Mouse (Mus musculus): ENCODE data around the gene Exosc6. TPM values are rescaled to one million over a fixed set of nuclear protein-coding genes. Genes with fewer than 3 reads are reported as not detected.

The Exosc6 gene
- polyA plus RNA-seq, 1 experiment: not detected

DNA sequence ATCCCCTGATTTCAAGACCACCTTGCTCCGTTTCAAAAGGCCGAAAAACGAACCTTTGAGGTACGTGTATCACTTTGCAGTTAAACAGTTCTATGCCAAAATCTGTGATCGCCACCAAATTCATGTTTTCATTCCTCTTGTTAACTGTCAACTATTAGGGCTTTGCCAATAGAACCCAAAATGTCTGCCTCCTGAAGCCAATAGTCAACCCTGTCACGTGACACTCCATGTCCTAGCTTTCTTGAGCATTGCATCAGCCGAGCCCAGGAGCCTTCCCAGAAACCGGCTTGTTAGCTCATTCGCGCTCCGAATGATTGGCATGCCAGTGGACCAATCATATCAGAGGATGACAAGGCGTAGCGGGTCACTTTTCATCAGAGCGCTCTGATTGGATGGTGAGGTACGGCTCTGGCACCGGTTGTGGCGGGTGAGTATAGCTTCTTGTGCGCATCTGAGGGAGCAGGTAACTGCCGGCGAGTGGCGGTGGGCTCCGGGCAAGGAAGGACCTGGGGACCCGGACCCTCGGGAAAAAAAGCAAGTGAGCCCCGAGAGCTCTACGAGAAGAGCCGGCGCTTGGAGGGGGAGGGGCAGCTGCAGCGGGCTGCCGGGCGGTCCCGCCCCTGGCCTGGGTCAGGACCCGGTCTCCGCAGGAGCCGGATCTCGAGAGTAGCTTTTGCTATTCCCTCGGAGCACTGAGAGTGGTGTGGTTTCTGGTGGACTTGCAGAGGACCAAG lies 22.5 kb upstream of the Exosc6 start:
- peak; percentile 24; the same call in 1 of the 2 replicates for TF ChIP-seq POLR2A (IDR thresholded peaks at IDR 0.05; ENCODE audit: borderline replicate concordance, control insufficient read depth, low read depth, low read length)
- no peak for TF ChIP-seq CTCF (IDR thresholded peaks at IDR 0.05; ENCODE audit: control insufficient read depth, insufficient read depth, low read length)
- Histone ChIP-seq H3K4me3 (replicated peaks; ENCODE audit: control insufficient read depth, low read depth, low read length) (peak overlapping the region; percentile 96), H3K4me1 (ENCODE audit: control insufficient read depth, insufficient read depth, low read length) (no peaks in the 10 kb centered on the region; the same call in 1 of the 2 replicates), H3K27ac (ENCODE audit: control insufficient read depth, insufficient read depth, low read depth, low read length, poor library complexity) (peak overlapping the region; percentile 65)
- WGBS: 11% methylated on average over 37 of the region's 37 CpGs

DNA sequence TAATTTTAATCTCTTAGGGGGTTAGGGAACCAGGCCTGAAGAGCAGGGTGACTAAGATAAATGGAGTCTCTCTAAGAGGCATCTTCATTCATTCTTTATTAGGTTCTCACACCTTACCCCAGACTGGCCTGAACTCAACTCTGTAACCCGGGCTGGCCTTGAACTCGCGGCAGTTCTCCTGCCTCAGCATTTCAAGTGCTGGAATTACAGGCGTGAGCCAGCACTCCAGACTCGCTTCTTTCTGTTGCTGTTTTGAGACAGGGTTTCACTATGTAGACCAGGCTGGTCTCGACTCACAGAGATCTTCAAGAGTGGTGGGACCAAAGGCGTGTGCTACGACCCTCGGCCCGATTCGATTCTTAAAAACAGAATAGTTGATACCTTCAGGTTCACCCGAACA lies 21.9 kb upstream of the Exosc6 start:
- 26% methylated on average over 12 of the region's 12 CpGs for WGBS
- Histone ChIP-seq H3K4me3 (replicated peaks; ENCODE audit: control insufficient read depth, low read depth, low read length) (peak overlapping the region; percentile 96), H3K27ac (ENCODE audit: control insufficient read depth, insufficient read depth, low read depth, low read length, poor library complexity) (peak overlapping the region; percentile 65), H3K4me1 (ENCODE audit: control insufficient read depth, insufficient read depth, low read length) (no peaks in the 10 kb centered on the region; the same call in 1 of the 2 replicates)
- no peak for TF ChIP-seq POLR2A (IDR thresholded peaks at IDR 0.05; ENCODE audit: borderline replicate concordance, control insufficient read depth, low read depth, low read length)
- no peak for TF ChIP-seq CTCF (IDR thresholded peaks at IDR 0.05; ENCODE audit: control insufficient read depth, insufficient read depth, low read length)

- WGBS: 92% methylated on average over 15 of the region's 15 CpGs
- Histone ChIP-seq H3K4me3 (replicated peaks; ENCODE audit: control insufficient read depth, low read depth, low read length) (no peak overlapping the region), H3K27ac (ENCODE audit: control insufficient read depth, insufficient read depth, low read depth, low read length, poor library complexity) (no peak overlapping the region), H3K4me1 (ENCODE audit: control insufficient read depth, insufficient read depth, low read length) (no peaks in the 10 kb centered on the region; the same call in 1 of the 2 replicates)
- TF ChIP-seq POLR2A (IDR thresholded peaks at IDR 0.05; ENCODE audit: borderline replicate concordance, control insufficient read depth, low read depth, low read length) (no peak), CTCF (IDR thresholded peaks at IDR 0.05; ENCODE audit: control insufficient read depth, insufficient read depth, low read length) (no peak)
Observed at GRCm38 (mm10) chr8:111036591-111036990, 19.5 kb upstream of the Exosc6 start.

DNA sequence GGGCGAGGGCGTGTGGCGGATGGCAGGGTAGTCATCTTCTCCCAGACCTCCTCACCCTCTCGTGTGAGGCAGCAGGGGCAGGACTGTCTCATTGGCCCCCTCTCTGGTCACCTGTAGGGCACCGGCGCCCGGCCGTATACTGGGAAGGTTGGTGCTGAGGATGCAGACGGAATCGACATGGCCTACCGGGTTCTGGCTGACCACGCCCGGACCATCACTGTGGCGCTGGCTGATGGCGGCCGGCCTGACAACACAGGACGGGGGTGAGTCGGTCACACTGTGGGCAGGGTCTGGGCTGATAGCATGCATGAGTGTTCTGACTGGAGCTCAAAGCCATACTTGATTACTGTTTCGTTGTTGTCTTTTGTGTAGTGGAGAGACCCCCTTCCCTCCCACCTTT lies 13.6 kb upstream of the Exosc6 start:
- H3K4me3 ChIP-seq (replicated peaks; ENCODE audit: control insufficient read depth, low read depth, low read length): no peak overlapping the region
- 95% methylated on average over 19 of the region's 19 CpGs for WGBS
- no peaks in the 10 kb centered on the region for H3K4me1 ChIP-seq (ENCODE audit: control insufficient read depth, insufficient read depth, low read length)
- no peak overlapping the region for H3K27ac ChIP-seq (ENCODE audit: control insufficient read depth, insufficient read depth, low read depth, low read length, poor library complexity)
- TF ChIP-seq POLR2A (IDR thresholded peaks at IDR 0.05; ENCODE audit: borderline replicate concordance, control insufficient read depth, low read depth, low read length): no peak
- no peak for TF ChIP-seq CTCF (IDR thresholded peaks at IDR 0.05; ENCODE audit: control insufficient read depth, insufficient read depth, low read length)

DNA sequence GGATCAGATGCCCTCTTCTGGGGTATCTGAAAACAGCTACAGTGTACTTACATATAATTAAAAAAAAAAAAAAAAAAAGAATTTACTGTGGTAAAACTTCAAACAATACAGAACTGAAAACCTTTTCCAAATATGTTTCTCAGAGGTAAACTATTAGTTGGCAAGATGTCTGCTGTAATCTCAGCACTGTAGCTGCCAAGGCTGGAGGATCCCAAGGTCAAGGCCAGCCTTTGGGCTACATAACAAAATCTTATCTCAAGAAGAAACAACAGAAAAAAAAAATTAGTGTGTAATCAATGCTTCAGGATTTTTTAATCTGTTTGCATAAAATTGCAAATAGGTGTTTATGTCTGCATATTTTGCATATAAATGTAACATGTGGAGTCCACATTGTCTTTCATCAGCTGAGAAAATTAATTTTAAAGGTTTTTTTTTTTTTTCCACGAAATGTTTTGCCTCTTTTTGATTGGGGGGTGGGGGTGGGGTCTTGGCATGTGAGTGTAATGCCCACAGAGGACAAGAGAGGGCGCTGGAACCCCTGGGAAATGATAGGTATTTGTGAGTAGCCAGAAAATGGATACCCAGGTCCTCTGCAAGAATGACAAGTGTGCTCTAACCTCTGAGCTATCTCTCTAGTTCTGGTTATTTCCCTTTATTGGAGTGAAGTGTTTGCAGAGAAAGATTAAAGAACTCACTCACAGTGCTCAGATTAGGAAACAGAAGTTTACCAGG lies 12.0 kb upstream of the Exosc6 start:
- TF ChIP-seq CTCF (IDR thresholded peaks at IDR 0.05; ENCODE audit: control insufficient read depth, insufficient read depth, low read length): no peak
- TF ChIP-seq POLR2A (IDR thresholded peaks at IDR 0.05; ENCODE audit: borderline replicate concordance, control insufficient read depth, low read depth, low read length): no peak
- H3K4me3 ChIP-seq (replicated peaks; ENCODE audit: control insufficient read depth, low read depth, low read length): no peak overlapping the region
- H3K27ac ChIP-seq (ENCODE audit: control insufficient read depth, insufficient read depth, low read depth, low read length, poor library complexity): no peak overlapping the region
- 43% methylated on average over 2 of the region's 2 CpGs for WGBS
- no peaks in the 10 kb centered on the region for H3K4me1 ChIP-seq (ENCODE audit: control insufficient read depth, insufficient read depth, low read length)

DNA sequence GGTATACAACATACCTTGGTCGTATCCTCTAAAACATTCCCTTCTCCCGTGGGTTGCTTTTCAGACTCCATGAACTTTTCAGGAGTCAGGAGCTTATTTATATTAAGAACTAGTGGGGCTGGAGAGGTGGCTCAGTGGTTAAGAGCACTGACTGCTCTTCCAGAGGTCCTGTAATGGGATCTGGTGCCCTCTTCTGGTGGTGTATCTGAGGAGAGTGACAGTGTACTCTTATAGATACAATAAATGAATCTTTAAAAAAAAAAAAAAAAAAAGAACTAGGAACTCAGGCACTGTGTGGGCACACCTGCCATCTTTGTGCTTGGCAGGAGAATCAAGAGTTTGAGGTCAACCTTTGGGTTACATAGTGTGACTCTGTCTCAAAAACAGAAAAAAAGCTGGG lies 7.4 kb upstream of the Exosc6 start:
- Histone ChIP-seq H3K27ac (ENCODE audit: control insufficient read depth, insufficient read depth, low read depth, low read length, poor library complexity) (no peak overlapping the region), H3K4me1 (ENCODE audit: control insufficient read depth, insufficient read depth, low read length) (no peaks in the 10 kb centered on the region), H3K4me3 (replicated peaks; ENCODE audit: control insufficient read depth, low read depth, low read length) (no peak overlapping the region)
- TF ChIP-seq CTCF (IDR thresholded peaks at IDR 0.05; ENCODE audit: control insufficient read depth, insufficient read depth, low read length) (no peak), POLR2A (IDR thresholded peaks at IDR 0.05; ENCODE audit: borderline replicate concordance, control insufficient read depth, low read depth, low read length) (no peak)
- 92% methylated on average over 2 of the region's 2 CpGs for WGBS

- no peak overlapping the region for H3K27ac ChIP-seq (ENCODE audit: control insufficient read depth, insufficient read depth, low read depth, low read length, poor library complexity)
Observed at GRCm38 (mm10) chr8:111049106-111049505, 7.0 kb upstream of the Exosc6 start.

DNA sequence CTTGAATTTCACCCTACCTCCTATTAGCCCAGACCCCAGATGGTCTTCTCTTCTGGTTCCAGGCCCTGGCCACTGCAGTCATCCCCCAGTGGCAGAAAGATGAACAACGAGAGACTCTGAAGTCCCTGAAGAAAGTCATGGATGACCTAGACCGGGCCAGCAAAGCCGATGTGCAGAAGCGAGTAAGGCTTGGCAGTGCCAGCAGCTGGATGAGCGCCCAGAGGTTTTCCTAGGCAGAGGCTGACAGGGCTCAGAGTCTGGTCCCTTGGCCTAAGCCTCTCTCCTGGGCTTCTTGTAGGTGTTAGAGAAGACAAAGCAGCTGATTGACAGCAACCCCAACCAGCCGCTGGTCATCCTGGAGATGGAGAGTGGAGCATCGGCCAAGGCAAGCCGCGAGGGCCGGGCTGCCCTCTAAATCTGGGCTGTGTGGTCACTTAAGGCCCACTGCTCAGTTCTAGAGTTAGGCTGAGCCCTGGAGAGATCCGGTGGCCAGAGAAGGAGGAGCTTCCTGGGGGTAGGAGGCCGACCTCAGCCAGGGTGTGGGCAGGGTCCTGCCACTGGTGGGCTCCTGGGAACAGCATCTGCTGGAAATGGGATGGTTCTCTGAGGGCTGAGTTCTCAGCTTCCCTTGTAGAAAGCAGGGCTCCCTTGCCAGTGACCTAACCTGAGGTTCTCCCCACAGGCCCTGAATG lies 2.2 kb upstream of the Exosc6 start:
- no peak overlapping the region for H3K27ac ChIP-seq (ENCODE audit: control insufficient read depth, insufficient read depth, low read depth, low read length, poor library complexity)
- TF ChIP-seq POLR2A (IDR thresholded peaks at IDR 0.05; ENCODE audit: borderline replicate concordance, control insufficient read depth, low read depth, low read length) (no peak), CTCF (IDR thresholded peaks at IDR 0.05; ENCODE audit: control insufficient read depth, insufficient read depth, low read length) (no peak)
- no peaks in the 10 kb centered on the region; the same call in 1 of the 2 replicates for H3K4me1 ChIP-seq (ENCODE audit: control insufficient read depth, insufficient read depth, low read length)
- no peak overlapping the region for H3K4me3 ChIP-seq (replicated peaks; ENCODE audit: control insufficient read depth, low read depth, low read length)
- 91% methylated on average over 12 of the region's 12 CpGs for WGBS

More at GRCm38 (mm10) chr8:111049106-111049505, 7.0 kb upstream of the Exosc6 start:
- H3K4me3 ChIP-seq (replicated peaks; ENCODE audit: control insufficient read depth, low read depth, low read length): no peak overlapping the region
- TF ChIP-seq POLR2A (IDR thresholded peaks at IDR 0.05; ENCODE audit: borderline replicate concordance, control insufficient read depth, low read depth, low read length) (no peak), CTCF (IDR thresholded peaks at IDR 0.05; ENCODE audit: control insufficient read depth, insufficient read depth, low read length) (no peak)
- 92% methylated on average over 7 of the region's 7 CpGs for WGBS
- H3K4me1 ChIP-seq (ENCODE audit: control insufficient read depth, insufficient read depth, low read length): no peaks in the 10 kb centered on the region

All from bone marrow, adult 2 months (tissue).